Mouse (Mus musculus): ENCODE data around the gene Pnpla5. TPM values are rescaled to one million over a fixed set of nuclear protein-coding genes. Genes with fewer than 3 reads are reported as not detected.
"Not testable (repeated sequence)": the region's sequence is repeated elsewhere in the genome, so short reads cannot be mapped to it uniquely, and the experiment has no call there.

Gene Pnpla5
- polyA plus RNA-seq, 2 experiments from 2014 or later, result not detected

DNA sequence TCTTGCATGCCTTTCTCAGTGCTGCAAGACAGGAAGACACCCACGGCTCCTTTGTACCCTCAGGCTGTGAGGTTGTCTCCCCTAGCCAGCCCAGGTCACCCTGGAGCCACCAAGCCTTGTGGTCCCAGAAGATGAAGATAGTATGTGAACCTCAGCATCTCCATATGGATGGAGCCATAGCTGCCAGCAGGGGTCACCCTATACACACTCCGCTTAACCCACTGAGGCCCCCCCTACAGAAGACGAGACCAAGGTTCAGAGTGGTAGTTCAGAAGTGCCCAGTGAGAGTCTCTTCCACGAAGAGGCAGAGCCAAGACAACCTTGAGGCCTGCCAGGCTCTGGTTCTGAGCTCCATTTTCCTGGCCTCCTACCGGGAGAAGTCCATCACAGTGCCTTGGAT, 7.2 kb downstream of the Pnpla5 start:
- no peak for ATAC-seq

DNA sequence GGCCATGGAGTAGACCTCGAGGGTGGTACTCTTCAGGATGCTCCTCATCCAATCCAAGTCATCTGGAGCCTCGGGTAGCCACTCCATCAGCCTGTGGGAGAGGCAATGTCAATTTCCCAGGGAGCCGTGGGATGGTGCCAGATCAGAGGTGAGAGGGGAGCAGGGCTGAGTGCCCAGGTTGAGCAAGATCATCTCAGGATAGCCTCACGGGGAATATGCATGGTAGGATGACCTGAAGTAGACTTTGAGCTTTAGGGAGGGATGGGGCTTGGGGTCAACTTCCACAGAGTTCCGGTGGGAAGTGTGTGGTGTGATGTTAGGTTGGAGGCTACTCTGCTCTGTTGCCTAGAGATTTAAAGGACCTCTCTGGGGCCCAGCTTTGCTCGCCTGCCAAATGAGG, 9.1 kb downstream of the Pnpla5 start:
- ATAC-seq, result no peak

DNA sequence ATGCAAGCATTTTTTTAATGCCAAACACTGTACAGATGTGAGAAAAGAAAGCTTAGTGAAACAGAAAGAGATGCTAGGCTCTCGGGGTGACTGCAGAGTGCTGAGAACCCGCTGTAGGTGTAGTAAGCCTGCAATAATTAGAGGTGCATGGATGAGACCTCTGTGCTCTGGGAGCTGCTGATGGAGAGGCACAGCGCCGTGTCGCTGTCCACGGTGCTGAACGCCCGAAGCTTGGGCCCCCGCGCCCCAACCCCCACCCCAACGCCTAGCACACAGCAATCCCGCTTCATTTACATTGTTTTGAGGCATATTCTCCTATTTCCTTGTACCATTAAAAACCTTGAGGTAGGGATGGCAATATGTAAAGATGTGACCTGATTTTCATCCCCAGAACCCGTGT, 14.1 kb downstream of the Pnpla5 start:
- ATAC-seq, result no peak

DNA sequence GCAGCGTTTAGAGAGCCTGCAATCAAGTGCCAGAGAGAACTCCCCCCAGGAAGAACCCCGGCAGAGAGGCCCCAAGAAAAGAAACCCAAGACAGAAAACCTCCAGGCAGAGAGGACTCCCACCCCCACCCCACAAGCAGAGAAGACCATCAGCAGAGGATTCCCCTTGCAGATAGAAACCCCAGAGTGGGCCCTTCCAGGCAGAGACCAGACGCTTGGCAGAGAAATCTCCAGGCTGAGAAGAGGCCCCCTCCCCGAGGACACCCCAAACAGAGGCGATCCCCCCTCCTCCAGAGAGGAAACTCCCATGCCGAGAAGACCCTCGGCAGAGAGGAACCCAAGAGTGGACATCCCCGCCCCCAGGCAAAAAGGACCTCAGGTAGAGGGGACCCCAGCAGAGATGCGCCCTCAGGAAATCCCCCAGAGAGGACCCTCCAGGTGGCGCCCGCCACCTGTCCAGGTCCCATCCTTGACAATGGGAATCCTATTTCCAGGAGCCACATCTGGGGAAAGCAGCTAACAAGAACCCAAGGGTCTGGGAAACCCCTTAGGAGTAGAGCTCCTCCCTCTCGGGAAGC, 17.0 kb downstream of the Pnpla5 start:
- no peak for ATAC-seq

DNA sequence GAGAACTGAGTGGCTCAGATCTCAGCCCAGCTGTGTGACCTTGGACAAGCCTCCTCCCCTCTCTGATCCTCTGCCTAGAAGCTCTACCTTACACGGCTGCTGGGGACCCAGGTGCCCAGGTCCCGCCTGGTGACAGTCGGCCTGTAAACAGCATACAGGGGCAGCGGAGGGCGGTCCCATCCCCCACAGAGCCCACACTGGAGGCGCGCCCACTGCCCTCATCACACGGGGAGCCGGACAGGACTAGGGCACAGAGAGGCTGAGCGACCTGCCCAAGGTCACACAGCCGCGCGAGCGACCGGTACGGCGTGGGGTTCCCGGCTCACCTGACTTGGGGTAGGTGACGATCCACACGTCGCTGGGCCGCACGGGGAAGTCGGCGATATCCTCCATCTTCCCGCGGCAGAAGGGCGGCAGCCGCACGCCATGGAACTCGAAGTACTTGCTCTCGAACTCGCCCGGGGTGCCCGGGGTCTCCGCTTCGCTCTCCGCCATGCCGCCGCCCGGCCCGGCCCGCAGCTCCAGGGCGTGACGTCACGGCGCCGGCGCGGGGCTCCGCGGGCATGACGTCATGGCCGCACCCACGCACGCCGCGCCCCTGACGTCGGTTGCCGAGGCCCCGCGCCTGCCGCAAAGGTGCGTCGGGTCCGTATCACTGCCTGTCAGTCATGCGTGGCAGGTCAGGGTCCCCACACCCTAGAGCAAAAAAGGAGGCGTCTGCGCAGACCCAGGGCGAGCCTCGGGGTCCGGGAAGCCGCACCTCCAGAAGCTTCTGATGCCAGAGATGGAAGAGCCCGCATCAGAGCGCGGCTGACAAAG, 17.7 kb downstream of the Pnpla5 start, which contains the start of gene Sult4a1:
Gene Sult4a1, minus strand, starts transcription at position 650 of the 819 bp plus-strand sequence.
- ATAC-seq, result no peak

DNA sequence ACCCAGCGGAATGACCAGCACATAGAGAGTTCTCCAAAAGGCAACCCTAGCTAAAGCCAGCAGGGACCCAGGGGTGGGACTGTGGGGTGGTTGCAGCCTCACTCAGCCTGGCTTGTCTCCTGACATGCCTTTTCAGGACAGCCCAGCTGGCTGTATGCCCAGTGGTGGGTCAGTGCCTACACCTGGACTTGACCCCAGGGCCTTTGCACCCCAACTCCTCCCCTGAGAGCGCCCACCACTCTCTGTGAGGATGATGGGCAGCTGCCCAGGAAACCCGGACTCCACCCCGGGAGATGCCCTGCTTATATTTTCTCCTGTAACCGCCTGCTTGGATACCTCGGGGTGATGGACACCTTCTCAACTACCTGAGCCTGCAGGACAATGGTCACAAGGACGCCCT, 18.3 kb downstream of the Pnpla5 start:
- no peak for ATAC-seq

DNA sequence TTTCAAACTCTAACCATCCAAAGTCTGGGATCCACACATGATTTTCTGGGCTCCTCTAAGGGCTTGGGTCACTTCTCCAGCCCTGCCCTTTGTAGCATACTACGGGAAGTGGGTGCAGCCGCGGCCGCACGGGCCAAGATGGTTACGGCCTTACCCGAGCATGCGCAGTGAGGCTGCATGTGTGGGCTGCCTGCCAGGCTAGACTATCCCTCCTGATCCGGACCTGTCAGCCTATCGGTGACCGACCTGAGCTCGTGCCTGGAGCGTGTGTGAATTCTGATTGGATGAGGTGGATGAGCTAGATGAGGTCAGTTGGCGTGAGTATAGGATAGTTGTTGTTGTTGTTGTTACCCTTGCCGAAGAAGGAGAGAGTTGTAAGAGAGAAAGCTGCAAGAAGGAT, 25.4 kb downstream of the Pnpla5 start:
- not testable (repeated sequence) for ATAC-seq

DNA sequence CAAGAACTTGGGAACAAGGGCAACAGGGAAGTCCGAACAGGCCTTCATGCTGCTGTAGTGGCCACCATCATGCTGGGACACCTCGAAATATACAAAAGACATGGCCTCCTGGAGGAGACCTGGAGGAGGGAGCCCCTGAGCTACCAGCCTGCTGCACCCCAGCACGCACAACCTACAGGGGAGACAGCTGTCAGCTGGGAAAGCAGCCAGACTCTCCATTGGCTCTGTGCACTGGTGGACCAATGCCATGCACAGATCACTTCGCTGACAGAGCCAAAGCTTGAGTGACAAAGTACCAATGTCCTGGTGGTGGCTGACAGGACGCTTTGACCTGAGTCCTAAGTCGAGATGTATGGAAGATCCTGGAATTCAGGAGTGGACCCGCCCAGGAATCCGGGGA, 26.9 kb downstream of the Pnpla5 start:
- no peak for ATAC-seq

DNA sequence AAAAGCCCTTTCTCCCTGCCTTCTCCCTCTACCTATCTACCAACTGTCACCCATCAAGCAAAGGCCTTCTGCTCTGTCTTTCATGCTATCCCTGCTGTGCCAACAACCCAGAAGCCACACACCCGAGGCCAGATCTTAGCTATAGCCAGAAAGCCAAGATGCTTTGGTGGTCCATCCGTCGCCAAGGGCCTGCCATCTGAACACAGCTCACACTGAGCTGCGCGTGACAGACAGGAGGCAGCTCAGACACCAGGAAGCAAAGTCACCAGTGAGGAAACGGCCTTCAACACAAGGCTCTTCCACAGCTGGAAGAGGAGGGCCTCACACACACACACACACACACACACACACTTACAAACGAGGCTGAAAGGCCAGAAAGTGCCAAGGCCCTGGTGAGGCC, 28.1 kb downstream of the Pnpla5 start:
- ATAC-seq, result no peak

DNA sequence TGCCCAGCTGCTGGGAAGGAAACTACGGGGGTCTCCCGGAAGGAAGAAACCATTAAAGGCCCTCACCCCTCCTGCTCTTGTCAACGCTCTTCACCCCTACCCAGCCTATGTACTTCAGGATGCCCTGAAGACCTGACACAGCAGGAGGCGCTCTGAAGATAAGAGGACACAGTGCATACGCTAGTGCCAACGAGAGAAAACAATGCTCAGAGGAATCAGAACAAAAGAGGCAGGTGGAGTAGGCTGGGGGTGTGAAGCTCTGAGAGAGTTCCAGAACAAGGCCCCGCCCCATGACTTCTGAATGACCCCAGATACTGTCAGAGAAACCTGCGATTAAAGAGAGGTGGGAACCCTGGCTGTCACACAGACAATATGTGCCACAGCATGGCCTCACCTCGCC, 36.2 kb downstream of the Pnpla5 start:
- ATAC-seq, result no peak

DNA sequence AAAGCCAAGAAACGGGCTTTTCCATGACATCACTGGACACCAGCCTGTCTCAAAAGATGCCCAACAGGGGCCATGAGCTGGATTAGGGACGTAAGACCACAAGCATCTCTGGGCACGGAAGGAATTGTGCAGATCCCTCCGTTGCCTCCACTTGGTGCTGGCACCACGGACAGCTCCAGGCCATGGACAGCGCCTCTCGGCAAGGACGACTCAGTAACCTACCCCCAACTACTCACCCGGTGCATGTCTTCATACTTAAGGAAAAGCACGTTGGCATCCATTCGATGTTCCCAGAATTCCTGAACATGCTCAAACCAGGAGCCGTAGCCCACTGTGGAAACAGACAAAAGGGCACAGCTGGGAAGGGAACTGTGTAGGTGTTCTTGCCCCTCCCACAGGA, 36.6 kb downstream of the Pnpla5 start:
- no peak for ATAC-seq

DNA sequence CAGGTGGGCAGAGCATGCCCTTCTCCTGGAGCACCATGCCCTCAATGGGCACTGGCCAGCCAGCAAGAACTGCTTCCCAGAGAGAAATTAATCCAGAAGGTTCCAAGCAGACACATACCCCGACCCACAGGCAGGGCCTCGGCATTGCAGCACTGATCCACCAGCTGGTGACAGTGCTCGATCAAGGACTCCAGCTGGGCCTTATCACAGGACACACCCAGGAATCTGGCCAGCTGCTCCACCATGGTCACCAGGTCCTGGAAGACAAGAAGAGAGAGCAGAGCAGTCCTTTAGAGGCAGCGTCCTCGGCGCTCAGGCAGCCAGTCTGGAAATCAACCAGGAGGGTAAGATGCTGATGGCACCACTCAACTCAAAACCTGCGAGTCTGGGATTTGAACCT, 42.9 kb downstream of the Pnpla5 start:
- ATAC-seq, result no peak

DNA sequence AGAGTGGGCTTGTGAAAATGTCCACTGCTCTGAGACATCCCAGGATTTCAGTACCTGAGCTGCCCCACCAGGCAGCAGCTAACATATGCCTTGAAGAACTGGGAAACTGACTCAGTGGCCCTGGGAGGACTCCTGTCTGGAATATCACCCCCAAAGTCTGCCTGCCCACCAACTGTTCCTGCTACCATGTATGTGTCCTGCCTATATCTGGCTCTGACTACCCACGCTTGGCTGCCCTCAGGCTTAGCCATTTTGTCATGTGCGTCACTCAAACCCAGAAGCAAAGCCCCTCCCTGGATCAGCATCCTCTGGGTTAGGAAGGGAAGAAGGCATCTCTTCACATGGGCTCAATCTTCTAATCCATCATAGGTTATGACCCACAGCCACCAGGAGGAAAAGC, 43.5 kb downstream of the Pnpla5 start:
- no peak for ATAC-seq

DNA sequence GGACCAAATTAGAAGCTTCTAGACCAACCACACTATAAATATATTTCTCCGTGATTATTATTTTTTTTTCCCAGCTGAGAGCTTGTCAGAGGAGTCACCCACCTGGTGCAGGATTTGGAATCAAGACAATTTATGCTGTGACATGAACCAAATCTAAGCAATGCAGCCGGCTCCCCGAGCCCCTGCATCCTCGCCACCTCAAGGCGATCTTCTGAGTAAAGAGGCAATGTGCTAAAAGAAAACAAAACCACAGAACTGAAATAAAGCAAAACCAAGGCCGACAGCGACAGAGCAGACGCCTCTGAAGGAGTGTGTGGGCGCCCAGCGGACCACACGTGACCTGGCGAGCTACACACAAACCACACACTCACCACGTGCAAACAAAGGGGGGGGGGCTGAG, 44.3 kb downstream of the Pnpla5 start:
- ATAC-seq, result no peak

DNA sequence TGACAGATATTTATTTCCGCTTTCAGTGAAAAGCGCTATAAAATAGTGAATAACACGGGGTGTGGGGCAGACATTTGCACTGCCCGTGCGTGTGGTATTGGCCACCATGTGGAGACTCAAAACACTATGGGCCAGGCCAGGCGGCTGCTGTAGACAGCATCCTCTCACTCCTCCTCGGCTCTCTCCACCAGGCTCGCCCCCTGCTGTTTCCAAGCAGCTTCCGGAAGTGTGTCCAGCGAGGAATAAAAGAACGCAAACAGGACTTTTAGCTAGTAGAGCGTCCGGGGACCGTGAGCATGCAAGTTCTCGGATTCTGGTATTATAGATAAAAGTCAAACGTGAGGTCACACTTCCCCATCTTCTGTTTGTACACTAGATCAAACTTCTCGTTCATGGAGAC, 45.8 kb downstream of the Pnpla5 start:
- no peak for ATAC-seq

DNA sequence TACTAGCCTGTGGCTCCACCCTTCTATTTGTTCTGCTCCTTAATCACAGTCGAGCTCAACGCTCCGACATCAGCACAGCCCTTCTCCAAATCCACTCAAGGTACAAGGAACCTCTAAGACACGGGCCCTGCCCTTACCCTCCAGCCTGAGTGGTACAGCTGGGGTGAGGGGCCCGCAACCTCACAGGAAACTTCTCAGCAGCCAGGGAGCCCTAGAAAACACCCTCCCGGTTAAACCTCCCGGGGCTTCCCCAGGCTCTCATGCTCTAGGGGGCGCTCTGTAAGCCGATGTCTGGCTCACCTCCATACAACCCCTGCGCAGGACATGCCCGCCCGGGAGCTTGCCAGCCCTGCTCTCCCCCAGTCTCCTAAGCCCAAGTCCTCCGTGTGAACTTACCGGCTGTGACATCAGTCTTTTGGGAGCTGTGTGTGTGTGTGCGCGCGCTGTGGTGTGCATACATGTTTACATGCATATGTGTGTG, 48.2 kb downstream of the Pnpla5 start:
- ATAC-seq, result no peak

DNA sequence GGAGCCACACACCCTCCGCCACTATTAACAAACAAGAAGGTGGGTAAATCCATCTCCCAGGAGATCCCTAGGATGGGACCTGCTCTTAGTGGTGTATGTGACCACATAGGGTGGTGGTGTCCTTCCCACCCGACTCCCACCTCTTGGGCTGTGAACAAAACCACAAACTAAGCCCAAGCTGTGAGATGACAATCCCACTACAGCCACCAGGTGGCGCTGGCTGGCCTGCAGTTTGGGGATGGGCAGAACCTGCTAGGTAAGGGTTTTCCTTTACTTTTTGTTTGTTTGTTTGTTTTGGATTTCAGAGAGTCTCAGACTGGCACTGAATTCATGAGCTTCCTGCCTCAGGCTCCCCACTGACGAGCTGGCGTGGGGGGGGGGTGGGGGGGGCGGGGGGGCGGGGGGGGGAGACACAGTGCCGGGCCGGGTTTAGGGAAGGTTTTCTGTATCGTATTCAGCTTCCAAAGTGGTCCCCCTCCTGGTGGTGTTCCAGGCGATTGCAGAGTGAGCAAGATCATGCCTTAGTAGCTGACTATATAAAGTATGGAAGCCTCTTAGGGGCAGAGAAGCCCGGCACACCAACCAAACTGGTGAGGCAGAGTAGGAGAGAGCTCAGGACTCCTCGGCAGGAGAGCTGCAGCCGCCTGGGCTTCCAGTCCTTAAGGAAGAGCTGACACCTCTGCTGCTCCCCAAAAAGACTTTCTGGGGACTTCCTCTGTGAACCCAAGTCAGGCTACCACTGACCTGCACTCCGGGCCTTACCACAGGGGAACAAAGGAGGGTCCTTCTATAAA, 48.9 kb downstream of the Pnpla5 start:
- ATAC-seq, result no peak

DNA sequence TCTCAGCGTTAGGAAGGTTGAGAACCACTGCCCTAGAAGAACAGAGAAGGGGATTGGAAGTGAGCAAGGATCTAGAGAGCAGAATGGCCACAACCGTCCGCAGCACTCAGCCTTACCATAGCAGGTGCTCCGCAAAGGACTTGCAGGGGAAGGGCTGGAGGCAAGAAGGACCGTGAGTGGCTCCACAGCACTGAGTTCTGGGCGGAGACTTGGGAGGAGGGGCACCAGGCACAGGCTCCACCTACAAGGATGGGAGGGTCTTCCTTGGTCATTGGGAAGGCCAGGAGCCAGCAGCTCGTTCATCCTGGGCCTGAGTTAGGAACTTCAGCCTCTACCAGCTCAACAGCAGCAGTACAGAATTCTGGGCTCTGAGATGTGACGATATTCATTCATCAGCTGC, 49.9 kb downstream of the Pnpla5 start:
- no peak for ATAC-seq

DNA sequence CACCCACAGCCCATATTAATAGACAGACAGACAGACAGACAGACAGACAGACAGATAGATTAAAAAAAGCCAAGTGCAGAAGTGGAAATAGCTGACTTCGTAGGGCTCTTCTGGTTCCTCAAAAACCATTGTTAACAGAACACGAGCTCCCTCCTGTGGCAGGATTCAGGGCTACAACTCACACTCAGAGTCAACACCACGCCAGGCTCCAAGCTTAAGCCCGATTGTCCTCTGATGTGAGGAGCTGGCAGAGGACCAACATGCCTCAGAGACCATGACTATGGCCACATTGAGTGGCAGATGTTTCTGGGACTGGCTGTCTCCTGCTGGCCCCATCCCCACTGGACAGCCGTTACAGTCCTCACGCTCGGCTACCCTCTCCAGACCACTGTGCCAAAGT, 50.7 kb downstream of the Pnpla5 start:
- no peak for ATAC-seq

DNA sequence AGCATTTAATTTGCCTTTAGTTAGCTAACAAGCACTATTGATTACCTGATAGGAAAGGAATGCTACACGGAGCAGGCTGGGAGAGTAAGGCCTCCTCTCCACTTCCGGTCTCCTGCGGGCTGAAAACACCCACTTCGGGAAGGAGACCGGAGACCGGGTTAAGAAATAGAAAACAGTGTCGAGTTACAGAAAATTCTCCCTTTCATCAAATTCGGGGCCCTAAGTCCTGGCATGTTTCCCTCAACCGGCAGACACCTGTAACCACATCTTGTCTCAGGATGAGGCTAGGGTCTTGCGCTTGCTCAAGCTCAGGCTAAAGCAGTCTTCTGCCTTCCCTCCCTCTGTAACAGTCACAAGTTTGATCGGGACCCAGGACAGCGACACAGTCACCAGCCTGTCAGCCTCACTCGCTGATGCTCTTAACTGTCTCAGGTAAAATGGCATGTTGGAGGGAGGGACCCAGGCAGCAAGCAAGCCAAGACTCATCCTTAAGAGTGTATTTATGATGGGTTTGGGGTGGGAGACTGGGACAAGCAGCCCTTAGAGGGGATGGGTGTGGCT, 52.8 kb downstream of the Pnpla5 start:
- no peak for ATAC-seq

DNA sequence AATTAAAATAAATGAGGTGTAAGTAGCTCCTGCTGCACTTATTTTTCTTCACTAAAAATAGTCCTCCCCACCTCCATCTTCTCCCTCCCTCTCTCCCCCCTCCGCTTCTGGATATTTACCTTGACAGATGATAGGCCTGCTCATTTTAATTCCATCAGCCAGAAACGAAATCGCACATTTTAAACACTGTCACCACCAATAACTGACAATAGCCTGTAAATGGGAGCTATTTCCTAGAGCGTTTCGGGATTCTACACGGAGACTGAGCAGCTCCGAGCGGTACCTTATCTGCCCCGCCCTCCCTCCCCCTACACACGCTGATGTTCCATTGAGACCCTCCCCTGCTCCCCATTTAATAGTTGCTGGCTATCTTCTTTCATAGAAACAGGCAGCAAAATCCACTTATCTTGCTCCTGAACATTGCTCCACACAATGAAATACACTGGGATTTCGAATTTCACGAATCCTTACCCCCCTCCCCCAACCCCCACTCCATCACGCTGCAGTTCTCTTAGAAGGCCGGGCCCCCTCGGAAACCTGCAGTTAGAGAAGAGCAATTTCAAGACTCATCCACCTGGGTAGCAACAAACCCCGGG, 53.4 kb downstream of the Pnpla5 start:
- ATAC-seq, result no peak

DNA sequence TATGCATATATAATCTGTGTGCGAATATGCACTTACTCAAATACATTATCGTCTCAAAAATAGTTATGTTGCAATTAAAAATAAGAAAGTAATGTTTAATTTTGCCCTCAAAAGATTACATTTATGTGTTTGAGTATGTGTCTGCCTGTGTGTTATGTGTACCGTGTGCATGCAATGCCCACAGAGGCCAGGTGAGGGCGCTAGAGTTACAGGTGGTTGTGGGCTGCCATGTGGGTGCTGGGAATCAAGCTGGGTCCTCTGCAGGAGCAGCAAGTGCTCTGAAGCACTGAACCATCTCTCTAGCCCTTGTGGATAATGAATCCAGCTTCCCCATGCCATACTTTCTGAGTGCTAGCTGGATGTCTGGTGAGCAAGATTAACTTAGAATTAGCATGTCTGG, 57.3 kb downstream of the Pnpla5 start:
- ATAC-seq, result no peak

DNA sequence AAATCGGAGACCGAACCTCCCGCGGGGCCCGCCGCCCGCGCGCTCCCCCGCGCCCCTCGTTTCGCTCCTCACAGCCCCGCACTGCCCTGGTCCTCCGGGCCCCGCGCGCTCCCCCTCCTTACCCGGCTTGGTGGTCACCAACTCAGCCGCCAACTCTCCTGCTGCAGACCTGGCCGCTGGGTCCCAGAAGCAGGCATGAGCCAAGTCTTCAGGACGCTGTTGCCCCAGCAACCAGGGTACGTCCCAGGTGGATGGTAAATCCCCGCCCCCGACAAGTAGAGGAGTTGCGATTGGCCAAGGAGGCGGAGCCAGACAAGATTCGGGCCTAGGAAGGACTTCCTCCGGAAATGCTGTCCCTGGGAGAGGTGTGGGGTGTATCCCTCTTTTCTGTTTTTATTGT, 57.8 kb downstream of the Pnpla5 start, which contains the start of gene Efcab6:
Gene Efcab6, minus strand, starts transcription at position 240 of the 400 bp plus-strand sequence.
- ATAC-seq, result no peak

All from CD4-positive, CD25-positive, alpha-beta regulatory T cell, adult 4 months (primary cell).